Mouse (Mus musculus): ENCODE results near the gene Bri3. TPM values are rescaled to one million over a fixed set of nuclear protein-coding genes. Genes with fewer than 3 reads are reported as not detected.

Gene Bri3
- polyA plus RNA-seq, 1 experiment = not detected

GRCm38 (mm10) chr5:144420001-144420400 lies 175.8 kb downstream of the Bri3 start:
- Histone ChIP-seq H3K4me1 (ENCODE audit: control insufficient read depth, insufficient read depth, low read length) (no peaks in the 10 kb centered on the region), H3K27ac (ENCODE audit: insufficient read depth, low read depth, low read length) (no peak overlapping the region), H3K4me3 (ENCODE audit: insufficient read depth, low read depth, low read length) (no peak overlapping the region)
- WGBS = 73% methylated on average over 8 of the region's 8 CpGs
- TF ChIP-seq CTCF (IDR thresholded peaks at IDR 0.05; ENCODE audit: insufficient read depth, low read depth, low read length) (no peak), POLR2A (IDR thresholded peaks at IDR 0.05; ENCODE audit: insufficient read depth, low read depth, low read length) (no peak)

DNA sequence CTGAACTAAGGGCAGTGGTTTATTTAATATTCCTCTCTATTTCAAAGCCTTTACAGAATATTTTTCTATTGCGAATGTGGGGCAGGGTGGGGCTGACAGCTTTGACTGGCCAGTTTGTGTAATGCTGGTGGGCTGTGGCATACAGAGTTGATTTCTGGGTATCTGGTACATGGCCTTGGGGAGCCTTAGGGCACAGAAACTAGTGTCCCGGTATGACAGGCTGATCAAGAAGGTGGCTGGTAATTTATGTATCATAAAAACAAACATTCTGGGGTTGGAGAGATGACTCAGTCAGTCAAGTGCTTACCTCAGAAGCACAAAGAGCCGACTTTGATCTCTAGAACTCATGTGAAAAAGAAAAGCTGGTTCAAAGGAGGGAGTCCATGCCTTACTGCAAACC lies 182.5 kb downstream of the Bri3 start:
- H3K4me3 ChIP-seq (ENCODE audit: insufficient read depth, low read depth, low read length) = no peak overlapping the region
- no peak overlapping the region for H3K27ac ChIP-seq (ENCODE audit: insufficient read depth, low read depth, low read length)
- 88% methylated on average over 3 of the region's 3 CpGs for WGBS
- H3K4me1 ChIP-seq (ENCODE audit: control insufficient read depth, insufficient read depth, low read length) = peaks cover 9% of the 10 kb centered on the region
- TF ChIP-seq POLR2A (IDR thresholded peaks at IDR 0.05; ENCODE audit: insufficient read depth, low read depth, low read length) = no peak

DNA sequence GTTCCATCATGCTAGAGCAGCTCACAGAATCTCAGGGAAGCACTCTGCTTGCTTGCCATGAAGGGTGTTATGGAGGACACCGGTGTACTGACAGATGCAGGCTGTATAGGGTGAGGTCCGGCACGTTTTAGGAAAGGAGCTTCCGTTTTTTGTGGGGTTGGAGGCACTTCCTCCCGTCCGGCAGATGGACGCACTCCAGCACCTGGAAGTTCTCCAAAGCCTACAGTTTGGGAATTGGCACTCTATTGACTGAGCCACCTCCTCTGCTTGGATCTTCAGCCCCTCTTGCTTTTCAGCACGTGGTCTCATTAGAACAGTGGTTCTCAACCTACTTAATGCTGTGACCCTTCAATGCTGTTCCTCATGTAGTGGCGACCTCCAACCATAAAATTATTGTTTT lies 183.6 kb downstream of the Bri3 start:
- no peak overlapping the region for H3K4me3 ChIP-seq (ENCODE audit: insufficient read depth, low read depth, low read length)
- TF ChIP-seq CTCF (IDR thresholded peaks at IDR 0.05; ENCODE audit: insufficient read depth, low read depth, low read length) = no peak
- TF ChIP-seq POLR2A (IDR thresholded peaks at IDR 0.05; ENCODE audit: insufficient read depth, low read depth, low read length) = no peak
- WGBS = 67% methylated on average over 9 of the region's 9 CpGs

GRCm38 (mm10) chr5:144431481-144431880 lies 187.2 kb downstream of the Bri3 start:
- WGBS = 62% methylated on average over 6 of the region's 6 CpGs
- H3K27ac ChIP-seq (ENCODE audit: insufficient read depth, low read depth, low read length) = no peak overlapping the region
- no peaks in the 10 kb centered on the region for H3K4me1 ChIP-seq (ENCODE audit: control insufficient read depth, insufficient read depth, low read length)
- TF ChIP-seq POLR2A (IDR thresholded peaks at IDR 0.05; ENCODE audit: insufficient read depth, low read depth, low read length) (no peak), CTCF (IDR thresholded peaks at IDR 0.05; ENCODE audit: insufficient read depth, low read depth, low read length) (no peak)
- no peak overlapping the region for H3K4me3 ChIP-seq (ENCODE audit: insufficient read depth, low read depth, low read length)

More for the DNA sequence above, 183.6 kb downstream of the Bri3 start:
- Histone ChIP-seq H3K27ac (ENCODE audit: insufficient read depth, low read depth, low read length) (no peak overlapping the region), H3K4me1 (ENCODE audit: control insufficient read depth, insufficient read depth, low read length) (peaks cover 9% of the 10 kb centered on the region)

DNA sequence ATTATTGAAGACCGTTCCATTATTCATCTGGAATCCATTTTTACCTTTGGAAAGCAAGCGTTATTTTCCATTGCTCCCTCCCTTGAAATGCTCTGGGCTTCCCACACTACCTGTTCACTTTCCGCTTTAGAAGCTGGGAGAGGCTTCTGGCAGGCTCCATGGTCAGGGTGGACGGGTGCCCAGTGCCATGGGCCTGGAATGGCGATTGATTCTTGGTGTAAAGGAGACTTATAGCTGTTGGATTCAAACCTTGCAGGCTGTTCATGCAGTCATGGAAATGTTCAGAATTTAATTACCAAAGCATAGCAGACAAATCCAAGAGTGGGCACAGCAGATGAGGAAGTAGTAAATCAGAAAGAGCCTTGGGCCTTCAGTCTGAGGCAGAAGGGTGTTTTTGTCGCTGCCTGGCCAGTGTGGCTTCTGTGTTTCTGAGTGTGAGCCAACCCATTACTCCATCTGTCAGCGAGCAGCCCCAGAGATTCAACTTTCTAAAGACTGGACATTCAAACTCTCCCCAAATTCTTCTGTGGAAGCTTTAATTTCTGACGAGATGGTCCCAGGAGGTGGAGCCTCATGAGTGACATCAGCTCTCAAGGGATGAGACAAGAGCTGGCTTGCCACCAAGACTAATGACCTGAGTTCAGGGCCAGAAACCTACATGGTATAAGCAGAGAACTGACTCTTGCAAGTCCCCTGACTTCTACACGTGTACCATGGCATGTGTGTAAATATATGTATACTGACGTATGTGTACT lies 195.2 kb downstream of the Bri3 start:
- WGBS = 78% methylated on average over 10 of the region's 10 CpGs
- H3K4me1 ChIP-seq (ENCODE audit: control insufficient read depth, insufficient read depth, low read length) = no peaks in the 10 kb centered on the region
- no peak for TF ChIP-seq CTCF (IDR thresholded peaks at IDR 0.05; ENCODE audit: insufficient read depth, low read depth, low read length)
- no peak for TF ChIP-seq POLR2A (IDR thresholded peaks at IDR 0.05; ENCODE audit: insufficient read depth, low read depth, low read length)
- H3K4me3 ChIP-seq (ENCODE audit: insufficient read depth, low read depth, low read length) = no peak overlapping the region
- no peak overlapping the region for H3K27ac ChIP-seq (ENCODE audit: insufficient read depth, low read depth, low read length)

GRCm38 (mm10) chr5:144441831-144442271 lies 197.6 kb downstream of the Bri3 start:
- 66% methylated on average over 12 of the region's 12 CpGs for WGBS
- no peak for TF ChIP-seq CTCF (IDR thresholded peaks at IDR 0.05; ENCODE audit: insufficient read depth, low read depth, low read length)
- no peak for TF ChIP-seq POLR2A (IDR thresholded peaks at IDR 0.05; ENCODE audit: insufficient read depth, low read depth, low read length)
- H3K27ac ChIP-seq (ENCODE audit: insufficient read depth, low read depth, low read length) = no peak overlapping the region

GRCm38 (mm10) chr5:144446475-144447225 lies 202.4 kb downstream of the Bri3 start:
- Histone ChIP-seq H3K4me3 (ENCODE audit: insufficient read depth, low read depth, low read length) (no peak overlapping the region), H3K27ac (ENCODE audit: insufficient read depth, low read depth, low read length) (no peak overlapping the region), H3K4me1 (ENCODE audit: control insufficient read depth, insufficient read depth, low read length) (no peaks in the 10 kb centered on the region)
- TF ChIP-seq CTCF (IDR thresholded peaks at IDR 0.05; ENCODE audit: insufficient read depth, low read depth, low read length) (no peak), POLR2A (IDR thresholded peaks at IDR 0.05; ENCODE audit: insufficient read depth, low read depth, low read length) (no peak)
- 83% methylated on average over 10 of the region's 10 CpGs for WGBS

More at GRCm38 (mm10) chr5:144441831-144442271, 197.6 kb downstream of the Bri3 start:
- no peak overlapping the region for H3K4me3 ChIP-seq (ENCODE audit: insufficient read depth, low read depth, low read length)
- no peaks in the 10 kb centered on the region for H3K4me1 ChIP-seq (ENCODE audit: control insufficient read depth, insufficient read depth, low read length)

DNA sequence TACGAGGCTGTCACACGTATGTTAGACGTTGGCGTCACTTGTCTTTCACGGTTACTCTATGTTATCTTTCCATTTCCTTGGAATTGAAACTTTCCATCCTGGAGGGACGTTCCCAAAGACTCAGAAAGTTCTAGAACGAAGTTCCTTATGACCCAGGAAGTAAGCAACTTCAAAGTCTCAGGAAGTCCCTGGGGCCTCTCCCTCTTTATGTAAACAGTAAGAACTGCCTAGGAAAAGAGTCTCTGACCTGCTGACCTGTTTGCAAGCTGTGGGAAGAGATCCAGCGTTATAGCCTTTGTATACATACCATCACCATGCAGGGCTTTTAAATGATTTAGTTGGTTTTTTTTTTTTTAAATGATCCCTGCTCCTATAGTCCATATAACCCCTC lies 203.0 kb downstream of the Bri3 start:
- 88% methylated on average over 8 of the region's 8 CpGs for WGBS
- H3K4me1 ChIP-seq (ENCODE audit: control insufficient read depth, insufficient read depth, low read length) = no peaks in the 10 kb centered on the region
- H3K4me3 ChIP-seq (ENCODE audit: insufficient read depth, low read depth, low read length) = no peak overlapping the region
- TF ChIP-seq POLR2A (IDR thresholded peaks at IDR 0.05; ENCODE audit: insufficient read depth, low read depth, low read length) (no peak), CTCF (IDR thresholded peaks at IDR 0.05; ENCODE audit: insufficient read depth, low read depth, low read length) (no peak)
- no peak overlapping the region for H3K27ac ChIP-seq (ENCODE audit: insufficient read depth, low read depth, low read length)

- TF ChIP-seq CTCF (IDR thresholded peaks at IDR 0.05; ENCODE audit: insufficient read depth, low read depth, low read length) (no peak), POLR2A (IDR thresholded peaks at IDR 0.05; ENCODE audit: insufficient read depth, low read depth, low read length) (no peak)
- no peaks in the 10 kb centered on the region for H3K4me1 ChIP-seq (ENCODE audit: control insufficient read depth, insufficient read depth, low read length)
These were observed 203.7 kb downstream of the Bri3 start for GRCm38 (mm10) chr5:144447975-144448374.

More at GRCm38 (mm10) chr5:144447975-144448374, 203.7 kb downstream of the Bri3 start:
- 71% methylated on average over 5 of the region's 5 CpGs for WGBS
- H3K4me3 ChIP-seq (ENCODE audit: insufficient read depth, low read depth, low read length) = no peak overlapping the region
- H3K27ac ChIP-seq (ENCODE audit: insufficient read depth, low read depth, low read length) = no peak overlapping the region
